Mouse (Mus musculus) midbrain, embryonic 13.5 days (tissue): Measurements from ENCODE around the gene Ugt1a8. TPM values are rescaled to one million over a fixed set of nuclear protein-coding genes. Genes with fewer than 3 reads are reported as not detected.

Experiments
- ATAC-seq: fragments of 200-750 bp; cut with Nextera tagmentation; 2 replicates; pipeline ENCODE4 v1.8.0; 2017; ENCODE audit warnings: mild to moderate bottlenecking, moderate TSS enrichment, moderate library complexity
- H3K27ac ChIP-seq: fragments of 300-500 bp; sonication (generic); 2 replicates; pipeline ENCODE4 v1.5.1; 2015; ENCODE audit warnings: inconsistent platforms, mild to moderate bottlenecking, moderate library complexity
- H3K27me3 ChIP-seq: fragments of 300-500 bp; sonication (generic); 2 replicates; pipeline ENCODE4 v1.6.1; 2015; ENCODE audit warnings: mild to moderate bottlenecking, inconsistent platforms
- H3K36me3 ChIP-seq: fragments of 300-500 bp; sonication (generic); 2 replicates; pipeline ENCODE4 v1.6.1; 2015; ENCODE audit warnings: mild to moderate bottlenecking, inconsistent platforms
- H3K4me1 ChIP-seq: fragments of 300-500 bp; sonication (generic); replicated peaks from 2 replicates; pipeline ENCODE4 v1.6.1; 2015; ENCODE audit warnings: inconsistent platforms
- H3K4me2 ChIP-seq: fragments of 300-500 bp; sonication (generic); replicated peaks from 2 replicates; pipeline ENCODE4 v1.6.1; 2015; ENCODE audit warnings: moderate library complexity, mild to moderate bottlenecking, inconsistent platforms
- H3K4me3 ChIP-seq: fragments of 300-500 bp; sonication (generic); replicated peaks from 2 replicates; pipeline ENCODE4 v1.5.1; 2015; ENCODE audit warnings: mild to moderate bottlenecking, inconsistent platforms
- H3K9ac ChIP-seq: fragments of 300-500 bp; sonication (generic); replicated peaks from 2 replicates; pipeline ENCODE4 v1.6.1; 2015; ENCODE audit warnings: mild to moderate bottlenecking, inconsistent platforms
- H3K9me3 ChIP-seq: fragments of 300-500 bp; sonication (generic); 2 replicates; pipeline ENCODE4 v1.6.1; 2016; ENCODE audit warnings: mild to moderate bottlenecking, inconsistent platforms
- WGBS: fragments of 180-500 bp; shearing (Covaris S2); methylation state at CpG from one replicate; pipeline ENCODE4 v1.1.7; 2015; 5-methylcytosine and 5-hydroxymethylcytosine counted together
- polyA plus RNA-seq: library from polyadenylated mRNA; unstranded; fragments of >200 nt; fragmentation: Nextera tagmentation; extraction: Ambion mirVana; gene quantifications from 2 replicates; pipeline ENCODE4 v1.2.1, GENCODE M21; 2015

Gene Ugt1a8
- polyA plus RNA-seq, 1 experiment from 2014 or later = not detected

GRCm38 (mm10) chr1:88228121-88228520, 140.5 kb downstream of the Ugt1a8 start:
- 0 out of 2 replicates have a peak, but pooled peaks have one; percentile 10 for ATAC-seq
- no peaks in the 10 kb centered on the region for H3K27me3 ChIP-seq
- H3K9ac ChIP-seq = no peak overlapping the region
- no peak overlapping the region for H3K4me3 ChIP-seq
- no peaks in the 10 kb centered on the region for H3K36me3 ChIP-seq
- H3K4me1 ChIP-seq = no peaks in the 10 kb centered on the region
- H3K27ac ChIP-seq = no peak overlapping the region
- WGBS = 71% methylated on average over 7 of the region's 7 CpGs
- H3K4me2 ChIP-seq = no peak overlapping the region
- peaks cover 79% of the 10 kb centered on the region for H3K9me3 ChIP-seq

- Histone ChIP-seq H3K4me1 (no peaks in the 10 kb centered on the region), H3K36me3 (no peaks in the 10 kb centered on the region), H3K9me3 (peaks cover 93% of the 10 kb centered on the region), H3K27me3 (no peaks in the 10 kb centered on the region), H3K27ac (no peak overlapping the region), H3K9ac (no peak overlapping the region), H3K4me3 (no peak overlapping the region), H3K4me2 (no peak overlapping the region)
- 82% methylated on average over 3 of the region's 3 CpGs for WGBS
- no peak for ATAC-seq
These were observed 142.0 kb downstream of the Ugt1a8 start for GRCm38 (mm10) chr1:88229566-88229965.

GRCm38 (mm10) chr1:88229986-88230385, 142.4 kb downstream of the Ugt1a8 start:
- Histone ChIP-seq H3K9ac (no peak overlapping the region), H3K9me3 (peaks cover 98% of the 10 kb centered on the region), H3K4me1 (no peaks in the 10 kb centered on the region), H3K27ac (no peak overlapping the region), H3K4me2 (no peak overlapping the region), H3K36me3 (no peaks in the 10 kb centered on the region), H3K27me3 (no peaks in the 10 kb centered on the region), H3K4me3 (no peak overlapping the region)
- WGBS = 85% methylated on average over 5 of the region's 5 CpGs
- ATAC-seq = no peak

- peaks cover 100% of the 10 kb centered on the region for H3K9me3 ChIP-seq
- H3K27ac ChIP-seq = no peak overlapping the region
- WGBS = 73% methylated on average over 7 of the region's 7 CpGs
- no peak overlapping the region for H3K9ac ChIP-seq
- no peak overlapping the region for H3K4me2 ChIP-seq
- ATAC-seq = 0 out of 2 replicates have a peak, but pooled peaks have one; percentile 1
- no peaks in the 10 kb centered on the region for H3K27me3 ChIP-seq
- H3K36me3 ChIP-seq = no peaks in the 10 kb centered on the region
- no peak overlapping the region for H3K4me3 ChIP-seq
- no peaks in the 10 kb centered on the region for H3K4me1 ChIP-seq
These were observed 142.8 kb downstream of the Ugt1a8 start for GRCm38 (mm10) chr1:88230421-88230820.

GRCm38 (mm10) chr1:88230981-88231802, 143.6 kb downstream of the Ugt1a8 start:
- no peaks in the 10 kb centered on the region for H3K36me3 ChIP-seq
- ATAC-seq = no peak
- H3K4me3 ChIP-seq = no peak overlapping the region
- no peak overlapping the region for H3K27ac ChIP-seq
- no peak overlapping the region for H3K4me2 ChIP-seq
- H3K9me3 ChIP-seq = peaks cover 100% of the 10 kb centered on the region
- WGBS = 76% methylated on average over 6 of the region's 6 CpGs
- H3K4me1 ChIP-seq = no peaks in the 10 kb centered on the region
- H3K27me3 ChIP-seq = no peaks in the 10 kb centered on the region
- no peak overlapping the region for H3K9ac ChIP-seq

GRCm38 (mm10) chr1:88231803-88232499, 144.3 kb downstream of the Ugt1a8 start:
- Histone ChIP-seq H3K27me3 (no peaks in the 10 kb centered on the region), H3K4me3 (no peak overlapping the region), H3K27ac (no peak overlapping the region), H3K9me3 (peaks cover 97% of the 10 kb centered on the region), H3K4me1 (no peaks in the 10 kb centered on the region), H3K9ac (no peak overlapping the region), H3K36me3 (no peaks in the 10 kb centered on the region), H3K4me2 (no peak overlapping the region)
- ATAC-seq = no peak
- WGBS = 69% methylated on average over 7 of the region's 7 CpGs

GRCm38 (mm10) chr1:88232664-88233380, 145.2 kb downstream of the Ugt1a8 start:
- WGBS = 60% methylated on average over 3 of the region's 3 CpGs
- H3K4me3 ChIP-seq = no peak overlapping the region
- H3K4me2 ChIP-seq = no peak overlapping the region
- ATAC-seq = no peak
- no peaks in the 10 kb centered on the region for H3K36me3 ChIP-seq
- no peak overlapping the region for H3K27ac ChIP-seq
- H3K9me3 ChIP-seq = peaks cover 97% of the 10 kb centered on the region
- H3K27me3 ChIP-seq = no peaks in the 10 kb centered on the region
- no peak overlapping the region for H3K9ac ChIP-seq
- H3K4me1 ChIP-seq = no peaks in the 10 kb centered on the region

- no peaks in the 10 kb centered on the region for H3K4me1 ChIP-seq
- no peaks in the 10 kb centered on the region for H3K27me3 ChIP-seq
- no peak overlapping the region for H3K27ac ChIP-seq
- no peaks in the 10 kb centered on the region for H3K36me3 ChIP-seq
- H3K4me2 ChIP-seq = no peak overlapping the region
- no peak overlapping the region for H3K9ac ChIP-seq
- no peak overlapping the region for H3K4me3 ChIP-seq
- no peak for ATAC-seq
- H3K9me3 ChIP-seq = peaks cover 97% of the 10 kb centered on the region
- WGBS = 68% methylated on average over 14 of the region's 14 CpGs
These were observed 146.0 kb downstream of the Ugt1a8 start for GRCm38 (mm10) chr1:88233421-88234247.

- Histone ChIP-seq H3K9ac (no peak overlapping the region), H3K27me3 (no peaks in the 10 kb centered on the region)
- WGBS = 62% methylated on average over 4 of the region's 4 CpGs
These were observed 146.6 kb downstream of the Ugt1a8 start for GRCm38 (mm10) chr1:88234248-88234610.

GRCm38 (mm10) chr1:88234646-88235045, 147.0 kb downstream of the Ugt1a8 start:
- no peak for ATAC-seq
- Histone ChIP-seq H3K27me3 (no peaks in the 10 kb centered on the region), H3K4me1 (no peaks in the 10 kb centered on the region), H3K27ac (no peak overlapping the region), H3K4me2 (no peak overlapping the region), H3K9me3 (peaks cover 97% of the 10 kb centered on the region), H3K4me3 (no peak overlapping the region), H3K9ac (no peak overlapping the region), H3K36me3 (no peaks in the 10 kb centered on the region)
- 43% methylated on average over 5 of the region's 5 CpGs for WGBS

More at GRCm38 (mm10) chr1:88234248-88234610, 146.6 kb downstream of the Ugt1a8 start:
- Histone ChIP-seq H3K4me3 (no peak overlapping the region), H3K4me1 (no peaks in the 10 kb centered on the region), H3K4me2 (no peak overlapping the region), H3K36me3 (no peaks in the 10 kb centered on the region), H3K27ac (no peak overlapping the region), H3K9me3 (peaks cover 97% of the 10 kb centered on the region)
- ATAC-seq = no peak

GRCm38 (mm10) chr1:88235046-88235893, 147.7 kb downstream of the Ugt1a8 start:
- 65% methylated on average over 11 of the region's 11 CpGs for WGBS
- no peak overlapping the region for H3K4me3 ChIP-seq
- no peaks in the 10 kb centered on the region for H3K27me3 ChIP-seq
- H3K9me3 ChIP-seq = peaks cover 97% of the 10 kb centered on the region
- no peak overlapping the region for H3K27ac ChIP-seq
- no peaks in the 10 kb centered on the region for H3K36me3 ChIP-seq
- H3K4me1 ChIP-seq = no peaks in the 10 kb centered on the region
- peak; percentile 31 for ATAC-seq
- no peak overlapping the region for H3K9ac ChIP-seq
- no peak overlapping the region for H3K4me2 ChIP-seq
